Mouse (Mus musculus): Measurements from ENCODE around the gene Mtg1.

Mtg1 gene

DNA sequence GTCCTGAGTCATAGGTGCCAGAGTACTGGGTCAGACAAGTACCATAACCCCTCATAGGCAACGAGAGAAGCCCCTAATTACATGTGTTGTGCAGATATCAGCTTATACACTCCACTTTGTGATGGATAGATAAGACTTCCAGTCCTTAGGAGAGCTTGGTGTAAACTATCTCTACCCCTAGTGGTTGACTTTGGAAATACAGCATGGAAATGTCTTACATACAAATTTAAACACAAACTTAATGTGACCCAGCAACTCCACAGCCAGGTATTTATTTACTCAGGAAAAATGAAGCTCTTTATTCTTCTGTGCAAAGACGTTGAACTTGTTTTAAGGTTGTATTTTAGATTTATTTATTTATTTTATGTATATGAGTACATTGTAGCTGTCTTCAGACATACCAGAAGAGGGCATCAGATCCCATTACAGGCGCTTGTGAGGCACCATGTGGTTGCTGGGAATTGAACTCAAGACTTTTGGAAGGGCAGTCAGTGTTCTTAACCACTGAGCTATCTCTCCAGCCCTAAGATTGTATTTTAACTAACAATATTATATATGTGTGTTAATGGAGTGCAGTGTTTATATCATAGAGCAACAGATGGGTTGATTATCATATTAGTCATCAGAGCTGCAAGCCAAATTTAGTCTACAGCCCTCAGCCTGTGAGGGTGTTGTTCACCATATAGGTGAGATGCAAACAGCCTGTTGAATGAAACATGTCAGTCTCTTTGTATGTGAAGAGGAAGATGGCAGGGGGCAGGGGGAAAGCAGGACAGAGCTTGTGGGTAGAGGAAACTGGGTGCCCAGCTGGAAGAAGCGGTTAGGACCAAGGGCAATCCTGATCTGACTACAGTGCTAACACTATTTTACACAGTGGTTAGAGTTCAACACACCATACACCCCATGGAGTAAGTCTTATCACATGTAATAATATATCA, 51.3 kb downstream of the Mtg1 start:
- no peak for DNase-seq

DNA sequence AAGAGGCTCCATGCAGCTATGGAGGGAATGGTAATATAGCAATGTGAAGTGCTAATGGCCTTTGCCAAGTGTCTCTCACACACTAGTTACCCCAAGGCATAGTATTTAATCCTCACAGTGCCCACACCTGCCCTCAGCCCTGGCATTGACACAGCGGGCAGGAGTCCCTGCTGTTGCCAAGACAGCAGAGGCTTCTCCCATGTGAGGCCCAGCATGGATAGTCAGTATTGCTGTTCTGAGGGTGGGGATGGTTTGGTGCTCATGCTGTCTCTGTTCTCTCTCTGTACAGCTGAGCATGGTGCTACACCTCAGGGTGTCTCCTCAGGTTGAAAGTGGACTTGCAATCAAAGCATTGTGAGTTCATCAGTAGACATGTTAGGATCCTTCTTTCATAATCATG, 53.1 kb downstream of the Mtg1 start:
- DNase-seq: no peak

DNA sequence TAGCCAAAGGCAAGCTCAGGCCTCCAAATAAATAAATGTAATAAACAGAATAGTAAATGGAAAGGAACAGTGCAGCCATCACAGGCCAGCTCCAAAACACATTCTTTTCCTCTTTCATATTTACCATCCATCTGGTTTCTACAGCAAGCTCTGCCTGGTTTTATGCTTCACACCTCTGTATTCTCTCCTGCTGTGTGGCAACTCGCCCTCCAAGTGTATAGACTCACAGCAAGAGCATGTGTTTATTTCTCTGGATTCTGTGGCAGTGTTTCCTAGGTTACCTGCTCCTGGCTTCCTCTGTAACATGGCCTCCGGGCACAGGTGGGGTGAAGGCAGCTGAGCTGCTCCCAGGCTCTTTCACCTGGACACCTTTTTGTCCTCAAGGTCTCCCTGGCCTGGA, 55.1 kb downstream of the Mtg1 start:
- DNase-seq: no peak

DNA sequence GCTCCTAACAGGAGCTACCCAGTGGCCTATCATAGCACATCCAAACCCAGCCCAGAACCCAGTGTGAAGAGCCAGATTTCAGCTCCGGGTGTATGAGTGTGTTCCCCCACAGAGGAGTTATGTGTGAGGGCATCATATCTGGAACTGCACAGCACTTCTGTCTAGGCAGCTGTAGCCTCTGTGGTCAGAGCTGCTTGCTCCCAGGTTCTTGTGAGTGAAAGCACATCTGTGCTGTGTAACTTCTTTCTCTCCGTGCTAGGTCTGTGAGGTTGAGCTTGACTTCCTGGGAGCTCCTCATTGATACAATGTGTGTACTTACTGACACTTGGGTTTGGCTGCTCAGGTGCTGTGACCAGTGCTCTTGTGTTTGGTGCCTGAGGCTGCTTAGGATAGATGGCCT, 55.5 kb downstream of the Mtg1 start:
- DNase-seq: no peak

DNA sequence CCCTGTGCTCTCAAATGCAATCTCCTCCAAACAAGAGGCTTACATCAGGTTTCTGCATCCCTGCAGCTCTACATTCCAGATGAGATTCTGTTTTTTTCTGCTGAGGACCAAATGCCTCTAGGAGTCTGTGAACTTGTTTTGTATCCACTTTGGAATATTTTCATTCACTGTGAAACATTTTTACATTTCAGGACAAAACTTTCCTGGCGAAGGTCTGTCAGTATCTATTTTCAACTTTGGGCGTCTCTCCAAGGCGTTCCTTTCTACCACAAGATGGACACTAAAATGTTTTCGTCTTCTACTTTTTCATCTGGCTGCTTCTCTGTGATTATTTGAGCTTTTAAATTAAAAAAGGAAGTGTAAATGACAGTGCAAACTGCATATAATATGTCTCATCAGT, 56.7 kb downstream of the Mtg1 start:
- DNase-seq: no peak

DNA sequence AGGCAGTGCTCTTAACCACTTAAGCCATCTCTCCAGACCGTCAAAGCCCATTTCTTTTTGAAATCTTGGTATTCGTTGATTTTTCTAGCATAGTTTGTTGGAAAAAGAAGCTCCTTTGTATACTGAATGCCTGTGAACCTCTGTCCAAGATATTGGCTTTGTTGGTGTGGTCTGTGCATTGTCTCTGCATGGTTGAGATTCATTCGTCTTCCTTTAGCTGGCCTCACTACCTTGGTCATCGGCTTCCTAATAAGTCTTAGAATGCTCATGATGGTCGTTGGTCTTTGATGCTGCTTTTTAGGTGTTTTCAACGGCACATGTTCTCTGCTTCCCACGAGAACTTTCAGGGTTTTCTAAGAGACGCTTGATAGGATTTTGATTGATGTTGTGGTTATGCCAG, 58.6 kb downstream of the Mtg1 start:
- no peak for DNase-seq

Data from kidney, adult 9 months (tissue).